Mouse (Mus musculus): ENCODE data around the gene Map3k7cl. TPM values are rescaled to one million over a fixed set of nuclear protein-coding genes. Genes with fewer than 3 reads are reported as not detected.

Gene Map3k7cl
- not detected in 2 replicates for polyA plus RNA-seq (2014; fragmentation: Nextera tagmentation; extraction: Ambion mirVana)

GRCm38 (mm10) chr16:87552907-87553691 lies at the start of gene Map3k7cl:
Gene Map3k7cl (plus strand): TSS chr16:87553330.
- no peaks in the 10 kb centered on the region for H3K36me3 ChIP-seq (ENCODE audit: control insufficient read depth, insufficient read depth, low read length)
- ATAC-seq: no peak
- 92% methylated on average over 24 of the region's 24 CpGs for WGBS

GRCm38 (mm10) chr16:87511706-87512105 lies 41.4 kb upstream of the Map3k7cl start:
- no peaks in the 10 kb centered on the region for H3K36me3 ChIP-seq (ENCODE audit: control insufficient read depth, insufficient read depth, low read length)
- H3K9ac ChIP-seq (ENCODE audit: low read length): no peak overlapping the region
- DNase-seq (ENCODE audit: low spot score) (peak; percentile 64), ATAC-seq (peak; percentile 49; the same call in 1 of the 2 replicates)
- no peak overlapping the region for H3K4me2 ChIP-seq (ENCODE audit: low read length)
- no peak overlapping the region for H3K27ac ChIP-seq (ENCODE audit: low read depth, low read length)
- WGBS: 48% methylated on average over 5 of the region's 5 CpGs
- no peaks in the 10 kb centered on the region for H3K27me3 ChIP-seq (replicated peaks; ENCODE audit: control insufficient read depth, insufficient read depth, low read length)
- no peaks in the 10 kb centered on the region for H3K4me1 ChIP-seq (ENCODE audit: control insufficient read depth, insufficient read depth, low read length)
- H3K4me3 ChIP-seq (ENCODE audit: low read depth, low read length): no peak overlapping the region
- H3K9me3 ChIP-seq (replicated peaks; ENCODE audit: control insufficient read depth, low read length): no peaks in the 10 kb centered on the region

More at GRCm38 (mm10) chr16:87552907-87553691, at the start of gene Map3k7cl:
- DNase-seq (ENCODE audit: low spot score): no peak
- Histone ChIP-seq H3K4me3 (ENCODE audit: low read depth, low read length) (no peak within 1 kb of the TSS), H3K27ac (ENCODE audit: low read depth, low read length) (no peak within 1 kb of the TSS), H3K4me1 (ENCODE audit: control insufficient read depth, insufficient read depth, low read length) (no peaks in the 10 kb centered on the region), H3K9ac (ENCODE audit: low read length) (no peak within 1 kb of the TSS), H3K9me3 (replicated peaks; ENCODE audit: control insufficient read depth, low read length) (no peaks in the 10 kb centered on the region), H3K27me3 (replicated peaks; ENCODE audit: control insufficient read depth, insufficient read depth, low read length) (no peaks in the 10 kb centered on the region), H3K4me2 (ENCODE audit: low read length) (no peak within 1 kb of the TSS)

GRCm38 (mm10) chr16:87512331-87512730 lies 40.8 kb upstream of the Map3k7cl start:
- Histone ChIP-seq H3K4me3 (ENCODE audit: low read depth, low read length) (no peak overlapping the region), H3K9ac (ENCODE audit: low read length) (no peak overlapping the region), H3K36me3 (ENCODE audit: control insufficient read depth, insufficient read depth, low read length) (no peaks in the 10 kb centered on the region), H3K9me3 (replicated peaks; ENCODE audit: control insufficient read depth, low read length) (no peaks in the 10 kb centered on the region), H3K4me1 (ENCODE audit: control insufficient read depth, insufficient read depth, low read length) (no peaks in the 10 kb centered on the region), H3K27ac (ENCODE audit: low read depth, low read length) (no peak overlapping the region), H3K27me3 (replicated peaks; ENCODE audit: control insufficient read depth, insufficient read depth, low read length) (no peaks in the 10 kb centered on the region), H3K4me2 (ENCODE audit: low read length) (no peak overlapping the region)
- no peak for DNase-seq (ENCODE audit: low spot score)
- whole genome bisulfite sequencing: 96% methylated on average over 14 of the region's 14 CpGs
- no peak for ATAC-seq

GRCm38 (mm10) chr16:87524228-87524627 lies 28.9 kb upstream of the Map3k7cl start:
- 90% methylated on average over 5 of the region's 5 CpGs for WGBS
- H3K27me3 ChIP-seq (replicated peaks; ENCODE audit: control insufficient read depth, insufficient read depth, low read length): no peaks in the 10 kb centered on the region
- no peak for DNase-seq (ENCODE audit: low spot score)
- no peaks in the 10 kb centered on the region for H3K9me3 ChIP-seq (replicated peaks; ENCODE audit: control insufficient read depth, low read length)
- no peak overlapping the region for H3K9ac ChIP-seq (ENCODE audit: low read length)
- ATAC-seq: no peak
- no peak overlapping the region for H3K4me3 ChIP-seq (ENCODE audit: low read depth, low read length)
- no peaks in the 10 kb centered on the region for H3K4me1 ChIP-seq (ENCODE audit: control insufficient read depth, insufficient read depth, low read length)
- no peak overlapping the region for H3K4me2 ChIP-seq (ENCODE audit: low read length)
- no peak overlapping the region for H3K27ac ChIP-seq (ENCODE audit: low read depth, low read length)
- no peaks in the 10 kb centered on the region for H3K36me3 ChIP-seq (ENCODE audit: control insufficient read depth, insufficient read depth, low read length)

DNA sequence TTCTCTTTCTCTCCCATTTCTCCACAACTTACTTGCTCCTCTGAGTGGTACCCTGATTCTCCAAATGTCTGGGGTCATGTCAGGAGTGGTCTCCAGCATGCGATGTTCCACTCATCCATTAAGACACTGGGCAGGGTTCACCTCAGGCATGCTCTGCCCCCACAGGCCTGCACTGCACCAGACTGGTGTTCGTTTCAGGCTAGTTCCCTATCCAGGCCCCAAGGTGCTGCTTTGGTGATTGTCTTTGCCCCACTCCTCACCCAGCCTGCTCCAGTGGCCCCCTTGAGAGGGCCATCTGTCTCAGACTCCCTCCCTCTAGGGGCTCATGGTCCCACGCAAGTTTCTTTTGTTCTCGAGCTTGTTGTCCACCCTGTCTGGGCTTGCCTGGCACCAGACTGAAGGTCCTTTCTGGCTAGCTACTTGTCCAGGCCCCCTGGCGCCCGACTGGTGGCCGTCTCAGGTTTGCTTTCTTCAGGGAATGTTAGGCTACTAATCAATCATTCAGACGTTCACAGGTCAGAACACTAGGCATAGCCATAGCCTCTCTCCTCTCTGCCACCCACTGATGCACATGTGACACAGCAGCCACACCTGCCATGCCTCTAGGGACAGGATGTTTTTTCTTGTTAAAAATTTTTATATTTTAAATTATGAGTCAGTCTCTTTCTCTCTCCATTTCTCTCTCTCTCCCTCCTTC lies 25.4 kb upstream of the Map3k7cl start:
- Histone ChIP-seq H3K27ac (ENCODE audit: low read depth, low read length) (no peak overlapping the region), H3K4me1 (ENCODE audit: control insufficient read depth, insufficient read depth, low read length) (no peaks in the 10 kb centered on the region), H3K9me3 (replicated peaks; ENCODE audit: control insufficient read depth, low read length) (no peaks in the 10 kb centered on the region), H3K9ac (ENCODE audit: low read length) (no peak overlapping the region), H3K4me3 (ENCODE audit: low read depth, low read length) (no peak overlapping the region), H3K27me3 (replicated peaks; ENCODE audit: control insufficient read depth, insufficient read depth, low read length) (no peaks in the 10 kb centered on the region), H3K4me2 (ENCODE audit: low read length) (no peak overlapping the region), H3K36me3 (ENCODE audit: control insufficient read depth, insufficient read depth, low read length) (no peaks in the 10 kb centered on the region)
- WGBS: 72% methylated on average over 8 of the region's 8 CpGs
- DNase-seq (ENCODE audit: low spot score) (no peak), ATAC-seq (no peak)

DNA sequence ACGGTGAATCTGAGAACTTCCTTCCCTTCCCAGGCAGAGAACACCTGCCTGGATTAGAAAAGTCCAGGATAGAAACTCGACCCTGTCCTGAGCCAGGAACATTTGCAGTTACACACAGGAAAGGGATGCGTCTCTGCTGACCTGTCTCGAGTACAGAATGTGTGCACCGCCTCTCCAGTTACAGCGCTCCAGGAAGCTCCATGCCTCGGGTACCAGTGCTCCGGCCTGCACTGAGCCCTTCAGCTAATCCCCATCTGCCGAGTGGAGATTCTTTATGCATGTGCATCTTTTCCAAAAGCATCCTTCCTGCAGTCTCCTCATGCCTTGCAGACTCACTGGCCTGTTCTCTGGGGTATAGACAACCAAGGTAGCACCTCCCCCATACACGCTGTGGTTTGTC lies 24.4 kb upstream of the Map3k7cl start:
- no peaks in the 10 kb centered on the region for H3K9me3 ChIP-seq (replicated peaks; ENCODE audit: control insufficient read depth, low read length)
- no peak overlapping the region for H3K27ac ChIP-seq (ENCODE audit: low read depth, low read length)
- H3K4me1 ChIP-seq (ENCODE audit: control insufficient read depth, insufficient read depth, low read length): no peaks in the 10 kb centered on the region
- H3K27me3 ChIP-seq (replicated peaks; ENCODE audit: control insufficient read depth, insufficient read depth, low read length): no peaks in the 10 kb centered on the region
- 77% methylated on average over 10 of the region's 10 CpGs for WGBS
- DNase-seq (ENCODE audit: low spot score) (no peak), ATAC-seq (no peak)
- no peak overlapping the region for H3K4me2 ChIP-seq (ENCODE audit: low read length)
- H3K36me3 ChIP-seq (ENCODE audit: control insufficient read depth, insufficient read depth, low read length): no peaks in the 10 kb centered on the region
- H3K9ac ChIP-seq (ENCODE audit: low read length): no peak overlapping the region; the same call in 1 of the 2 replicates
- no peak overlapping the region for H3K4me3 ChIP-seq (ENCODE audit: low read depth, low read length)

DNA sequence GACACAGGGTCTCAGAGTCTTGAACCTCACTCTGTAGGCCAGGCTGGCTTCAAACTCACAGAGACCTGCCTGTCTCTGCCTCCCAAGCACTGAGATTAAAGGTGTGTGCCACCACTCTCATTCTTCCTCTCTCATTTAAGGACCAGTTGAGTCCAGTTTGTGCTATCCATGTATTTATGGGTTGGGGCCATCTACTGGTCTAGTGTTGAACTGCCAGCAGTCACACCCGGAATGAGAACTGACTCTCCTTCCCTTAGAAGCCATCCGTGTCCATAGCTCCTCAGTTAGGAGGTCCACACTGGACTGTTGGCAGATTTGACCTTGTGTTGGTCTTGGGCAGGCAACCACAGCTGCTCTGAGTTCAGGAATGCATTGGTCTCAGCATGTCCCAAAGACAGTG lies 4.8 kb upstream of the Map3k7cl start:
- Histone ChIP-seq H3K27me3 (replicated peaks; ENCODE audit: control insufficient read depth, insufficient read depth, low read length) (no peaks in the 10 kb centered on the region), H3K4me1 (ENCODE audit: control insufficient read depth, insufficient read depth, low read length) (no peaks in the 10 kb centered on the region), H3K4me3 (ENCODE audit: low read depth, low read length) (no peak overlapping the region), H3K9ac (ENCODE audit: low read length) (no peak overlapping the region), H3K36me3 (ENCODE audit: control insufficient read depth, insufficient read depth, low read length) (no peaks in the 10 kb centered on the region), H3K27ac (ENCODE audit: low read depth, low read length) (no peak overlapping the region), H3K9me3 (replicated peaks; ENCODE audit: control insufficient read depth, low read length) (no peaks in the 10 kb centered on the region), H3K4me2 (ENCODE audit: low read length) (no peak overlapping the region)
- ATAC-seq: no peak
- 71% methylated on average over 2 of the region's 2 CpGs for WGBS
- no peak for DNase-seq (ENCODE audit: low spot score)

- Histone ChIP-seq H3K4me2 (ENCODE audit: low read length) (no peak overlapping the region), H3K4me1 (ENCODE audit: control insufficient read depth, insufficient read depth, low read length) (no peaks in the 10 kb centered on the region), H3K36me3 (ENCODE audit: control insufficient read depth, insufficient read depth, low read length) (no peaks in the 10 kb centered on the region), H3K4me3 (ENCODE audit: low read depth, low read length) (no peak overlapping the region), H3K9me3 (replicated peaks; ENCODE audit: control insufficient read depth, low read length) (no peaks in the 10 kb centered on the region), H3K27me3 (replicated peaks; ENCODE audit: control insufficient read depth, insufficient read depth, low read length) (no peaks in the 10 kb centered on the region), H3K27ac (ENCODE audit: low read depth, low read length) (no peak overlapping the region), H3K9ac (ENCODE audit: low read length) (no peak overlapping the region)
- 75% methylated on average over 8 of the region's 8 CpGs for WGBS
- ATAC-seq: no peak
- DNase-seq (ENCODE audit: low spot score): no peak
These were observed 3.2 kb downstream of the Map3k7cl start for GRCm38 (mm10) chr16:87556320-87556719.

GRCm38 (mm10) chr16:87561501-87561900 lies 8.4 kb downstream of the Map3k7cl start:
- no peaks in the 10 kb centered on the region for H3K9me3 ChIP-seq (replicated peaks; ENCODE audit: control insufficient read depth, low read length)
- H3K4me2 ChIP-seq (ENCODE audit: low read length): no peak overlapping the region
- no peak overlapping the region for H3K27ac ChIP-seq (ENCODE audit: low read depth, low read length)
- ATAC-seq (no peak), DNase-seq (ENCODE audit: low spot score) (no peak)
- H3K27me3 ChIP-seq (replicated peaks; ENCODE audit: control insufficient read depth, insufficient read depth, low read length): no peaks in the 10 kb centered on the region
- H3K4me1 ChIP-seq (ENCODE audit: control insufficient read depth, insufficient read depth, low read length): no peaks in the 10 kb centered on the region
- no peaks in the 10 kb centered on the region for H3K36me3 ChIP-seq (ENCODE audit: control insufficient read depth, insufficient read depth, low read length)
- no peak overlapping the region for H3K4me3 ChIP-seq (ENCODE audit: low read depth, low read length)
- 83% methylated on average over 4 of the region's 4 CpGs for WGBS
- H3K9ac ChIP-seq (ENCODE audit: low read length): no peak overlapping the region
